ENCODE assay signal across 24 mouse cellular contexts in genomic region chr3:122859829-122860228, GRCm38 (mm10). TPM values are rescaled to one million over a fixed set of nuclear protein-coding genes. Genes with fewer than 3 reads are reported as not detected.
DNase-seq lines count a peak whose midpoint lies in the region; ATAC-seq and TF ChIP-seq lines count a peak whose summit lies in the region.
"Had no signal": no experiment of that assay in that cellular context is flagged by ENCODE, and none has a peak within 500 bp of the region (broad histone marks: within the 10 kb centered on the region; RNA-seq: fewer than 3 reads in every experiment).

No protein-coding gene starts in this region.

- H3K4me3 ChIP-seq in embryonic facial prominence, embryonic 14.5 days (ENCODE audit: low read depth, low read length): no peak overlapping the region
- no peak overlapping the region for H3K4me3 ChIP-seq in embryonic facial prominence, embryonic 10.5 days
- no peak overlapping the region for H3K4me3 ChIP-seq in layer of hippocampus, adult 2 months
- H3K4me3 ChIP-seq: forebrain, embryonic 12.5 days; heart, embryonic 15.5 days; hindbrain, embryonic 10.5 days; limb, embryonic 10.5 days; myocyte; neural tube, embryonic 15.5 days had no signal

- 0 out of 2 replicates have a peak, but pooled peaks cover 5% of the 10 kb centered on the region for H3K4me1 ChIP-seq in embryonic facial prominence, embryonic 14.5 days (ENCODE audit: control insufficient read depth, insufficient read depth, low read length)
- H3K4me1 ChIP-seq in embryonic facial prominence, embryonic 10.5 days: 0 out of 2 replicates have a peak, but pooled peaks cover 3% of the 10 kb centered on the region
- H3K4me1 ChIP-seq: limb, embryonic 10.5 days; neural tube, embryonic 15.5 days had no signal

- no peaks in the 10 kb centered on the region for H3K27me3 ChIP-seq in embryonic facial prominence, embryonic 14.5 days (replicated peaks; ENCODE audit: control insufficient read depth, insufficient read depth, low read length)
- H3K27me3 ChIP-seq in embryonic facial prominence, embryonic 10.5 days (replicated peaks; ENCODE audit: low read depth, poor library complexity, severe bottlenecking): no peaks in the 10 kb centered on the region
- H3K27me3 ChIP-seq: forebrain, embryonic 12.5 days; heart, embryonic 15.5 days; neural tube, embryonic 15.5 days had no signal

- H3K36me3 ChIP-seq in embryonic facial prominence, embryonic 14.5 days (ENCODE audit: control insufficient read depth, insufficient read depth, low read length): peaks cover 7% of the 10 kb centered on the region; the same call in 1 of the 2 replicates
- no peaks in the 10 kb centered on the region for H3K36me3 ChIP-seq in embryonic facial prominence, embryonic 10.5 days (replicated peaks)
- H3K36me3 ChIP-seq: forebrain, embryonic 12.5 days; heart, embryonic 15.5 days; limb, embryonic 10.5 days; neural tube, embryonic 15.5 days had no signal

- no peak overlapping the region for H3K27ac ChIP-seq in embryonic facial prominence, embryonic 14.5 days (replicated peaks; ENCODE audit: low read depth, low read length)
- no peak overlapping the region for H3K27ac ChIP-seq in embryonic facial prominence, embryonic 10.5 days (replicated peaks)
- no peak overlapping the region for H3K27ac ChIP-seq in layer of hippocampus, adult 2 months
- H3K27ac ChIP-seq: forebrain, embryonic 12.5 days; heart, embryonic 15.5 days; hindbrain, embryonic 10.5 days; limb, embryonic 10.5 days; liver, embryonic 14.5 days; neural tube, embryonic 15.5 days had no signal

- ATAC-seq in embryonic facial prominence, embryonic 14.5 days (ENCODE audit: low read depth): no peak
- ATAC-seq in megakaryocyte progenitor cell, adult 5-6 weeks (replicated peaks; ENCODE audit: poor library complexity): no peak
- ATAC-seq: activated CD4-positive, CD25-positive, alpha-beta regulatory T cell, adult 4 months; inflammation-experienced regulatory T-cells, adult 6 months had no signal

- H3K9ac ChIP-seq in embryonic facial prominence, embryonic 14.5 days (ENCODE audit: low read depth, low read length): no peak overlapping the region
- H3K9ac ChIP-seq: forebrain, embryonic 12.5 days; heart, embryonic 15.5 days; liver, embryonic 14.5 days; neural tube, embryonic 15.5 days had no signal

- peak; percentile 24 for DNase-seq in embryonic facial prominence, embryonic 14.5 days (ENCODE audit: low spot score)
- no peak for DNase-seq in embryonic facial prominence, embryonic 10.5 days (ENCODE audit: low spot score)
- DNase-seq in layer of hippocampus, adult 2 months (ENCODE audit: low spot score in 2 of 2): no peak
- DNase-seq in layer of hippocampus, postnatal 14 days (ENCODE audit: low spot score in 2 of 2): no peak
- peak; percentile 39 for DNase-seq in 3T3-L1 (ENCODE audit: low read depth, low spot score)
- DNase-seq in fibroblast of lung, adult 2 months (ENCODE audit: low read depth): peak; percentile 7
- DNase-seq in cerebellum, postnatal 4 days (ENCODE audit: low spot score in 2 of 2): no peak
- DNase-seq: adrenal gland, postnatal 36 days; cerebellum, adult 9-10 months had no signal

- no peaks in the 10 kb centered on the region for H3K9me3 ChIP-seq in embryonic facial prominence, embryonic 14.5 days (ENCODE audit: control insufficient read depth, low read length)
- no peaks in the 10 kb centered on the region for H3K9me3 ChIP-seq in embryonic facial prominence, embryonic 10.5 days
- H3K9me3 ChIP-seq: forebrain, embryonic 12.5 days; heart, embryonic 15.5 days; hindbrain, embryonic 10.5 days; limb, embryonic 10.5 days; neural tube, embryonic 15.5 days had no signal

- WGBS in embryonic facial prominence, embryonic 14.5 days: 65% methylated on average over 2 of the region's 2 CpGs
- WGBS in embryonic facial prominence, embryonic 10.5 days: 84% methylated on average over 2 of the region's 2 CpGs

- TF ChIP-seq CTCF in layer of hippocampus, adult 2 months (conservative IDR thresholded peaks at IDR 0.05): peak; percentile 60

- H3K4me2 ChIP-seq in embryonic facial prominence, embryonic 14.5 days (ENCODE audit: low read depth, low read length): no peak overlapping the region
- H3K4me2 ChIP-seq: forebrain, embryonic 12.5 days; heart, embryonic 15.5 days; midbrain, embryonic 11.5 days; neural tube, embryonic 15.5 days had no signal

RNA-seq across cellular contexts. Expression of gene Fabp2, which starts 35.0 kb away (rescaled TPM):
- not detected in 2 replicates for polyA plus RNA-seq in embryonic facial prominence, embryonic 14.5 days (2014; fragmentation: Nextera tagmentation; extraction: Ambion mirVana)
- polyA plus RNA-seq in embryonic facial prominence, embryonic 10.5 days (2016; fragmentation: Nextera tagmentation; extraction: Ambion mirVana): not detected in 2 replicates
- total RNA-seq in layer of hippocampus, adult 2 months (2021): not detected
- not detected for total RNA-seq in layer of hippocampus, postnatal 14 days (2021)
- total RNA-seq in megakaryocyte progenitor cell, adult 5-6 weeks (2015): not detected in 2 replicates
- not detected in 2 replicates for total RNA-seq in megakaryocyte progenitor cell, adult 5-6 weeks (2017)
- total RNA-seq: adrenal gland, postnatal 36 days; gastrocnemius, adult 18-20 months; granulocyte monocyte progenitor cell, adult 5-6 weeks had no signal
- polyA plus RNA-seq: activated CD4-positive, CD25-positive, alpha-beta regulatory T cell, adult 4 months; forebrain, embryonic 12.5 days; hindbrain, embryonic 10.5 days; inflammation-experienced regulatory T-cells, adult 6 months; kidney, embryonic 14.5 days; limb, embryonic 10.5 days; midbrain, embryonic 11.5 days; myocyte; neural tube, embryonic 15.5 days had no signal

RNA-seq across cellular contexts. Expression of gene Gm10959, which starts 59.3 kb away (rescaled TPM):
- not detected in 2 replicates for polyA plus RNA-seq in embryonic facial prominence, embryonic 14.5 days (2014; fragmentation: Nextera tagmentation; extraction: Ambion mirVana)
- not detected in 2 replicates for polyA plus RNA-seq in embryonic facial prominence, embryonic 10.5 days (2016; fragmentation: Nextera tagmentation; extraction: Ambion mirVana)
- total RNA-seq in layer of hippocampus, adult 2 months (2021): not detected
- not detected for total RNA-seq in layer of hippocampus, postnatal 14 days (2021)
- not detected in 2 replicates for total RNA-seq in megakaryocyte progenitor cell, adult 5-6 weeks (2015)
- not detected in 2 replicates for total RNA-seq in megakaryocyte progenitor cell, adult 5-6 weeks (2017)
- total RNA-seq: adrenal gland, postnatal 36 days; gastrocnemius, adult 18-20 months; granulocyte monocyte progenitor cell, adult 5-6 weeks had no signal
- polyA plus RNA-seq: activated CD4-positive, CD25-positive, alpha-beta regulatory T cell, adult 4 months; forebrain, embryonic 12.5 days; heart, embryonic 15.5 days; hindbrain, embryonic 10.5 days; inflammation-experienced regulatory T-cells, adult 6 months; kidney, embryonic 14.5 days; limb, embryonic 10.5 days; liver, embryonic 14.5 days; midbrain, embryonic 11.5 days; myocyte; neural tube, embryonic 15.5 days; thymus, postnatal 0 days had no signal

Comparison
In these comparisons a context has a peak if more than half of its experiments do, and no peak if none do; other contexts are left out.
1. DNase-seq: peak in embryonic facial prominence, embryonic 14.5 days (single experiment), 3T3-L1 (single experiment) and fibroblast of lung, adult 2 months (single experiment); none in embryonic facial prominence, embryonic 10.5 days (single experiment), layer of hippocampus, adult 2 months (0 of 2), layer of hippocampus, postnatal 14 days (0 of 2) and cerebellum, postnatal 4 days (0 of 2).